In genomic region chr6:38253736-38254641, GRCm38 (mm10) we compare ENCODE assay signal across 8 mouse cellular contexts. TPM values are rescaled to one million over a fixed set of nuclear protein-coding genes. Genes with fewer than 3 reads are reported as not detected.
DNase-seq lines count a peak whose midpoint lies in the region; ATAC-seq lines count a peak whose summit lies in the region.

TSS of gene D630045J12Rik (minus strand) at chr6:38254009.

- peak within 1 kb of the TSS; percentile 94 for H3K27ac ChIP-seq in forebrain, embryonic 10.5 days
- peak within 1 kb of the TSS; percentile 62 for H3K27ac ChIP-seq in heart, embryonic 15.5 days
- peak within 1 kb of the TSS; percentile 29; the same call in 1 of the 2 replicates for H3K27ac ChIP-seq in liver, embryonic 15.5 days (replicated peaks)
- peak within 1 kb of the TSS; percentile 97 for H3K27ac ChIP-seq in neural tube, embryonic 14.5 days (ENCODE audit: low read depth, low read length)

- H3K9me3 ChIP-seq in forebrain, embryonic 10.5 days = no peaks in the 10 kb centered on the region
- no peaks in the 10 kb centered on the region for H3K9me3 ChIP-seq in heart, embryonic 15.5 days (replicated peaks)
- H3K9me3 ChIP-seq in liver, embryonic 15.5 days (replicated peaks) = no peaks in the 10 kb centered on the region
- H3K9me3 ChIP-seq in neural tube, embryonic 14.5 days (ENCODE audit: control insufficient read depth, low read length) = no peaks in the 10 kb centered on the region

- ATAC-seq in heart, embryonic 15.5 days (replicated peaks; ENCODE audit: insufficient number of reproducible peaks, insufficient read depth, low FRiP score, low read depth) = peak; percentile 95
- peak; percentile 92 for ATAC-seq in liver, embryonic 15.5 days (ENCODE audit: insufficient read depth)
- peak; percentile 94 for ATAC-seq in neural tube, embryonic 14.5 days (ENCODE audit: low read depth)

- peaks cover 41% of the 10 kb centered on the region for H3K27me3 ChIP-seq in forebrain, embryonic 10.5 days (ENCODE audit: poor library complexity, severe bottlenecking)
- no peaks in the 10 kb centered on the region for H3K27me3 ChIP-seq in heart, embryonic 15.5 days
- H3K27me3 ChIP-seq in liver, embryonic 15.5 days = peaks cover 42% of the 10 kb centered on the region
- no peaks in the 10 kb centered on the region for H3K27me3 ChIP-seq in neural tube, embryonic 14.5 days (ENCODE audit: control insufficient read depth, insufficient read depth, low read length)

- H3K9ac ChIP-seq in heart, embryonic 15.5 days = peak within 1 kb of the TSS; percentile 90
- peak within 1 kb of the TSS; percentile 39; the same call in 1 of the 2 replicates for H3K9ac ChIP-seq in liver, embryonic 15.5 days
- H3K9ac ChIP-seq in neural tube, embryonic 14.5 days (replicated peaks; ENCODE audit: low read depth, low read length) = peak within 1 kb of the TSS; percentile 96

- H3K36me3 ChIP-seq in forebrain, embryonic 10.5 days (replicated peaks) = no peaks in the 10 kb centered on the region
- H3K36me3 ChIP-seq in heart, embryonic 15.5 days = no peaks in the 10 kb centered on the region
- no peaks in the 10 kb centered on the region for H3K36me3 ChIP-seq in liver, embryonic 15.5 days (replicated peaks)
- H3K36me3 ChIP-seq in neural tube, embryonic 14.5 days (ENCODE audit: control insufficient read depth, insufficient read depth, low read length) = no peaks in the 10 kb centered on the region

- H3K4me2 ChIP-seq in heart, embryonic 15.5 days = peak within 1 kb of the TSS; percentile 97
- peak within 1 kb of the TSS; percentile 90 for H3K4me2 ChIP-seq in liver, embryonic 15.5 days
- H3K4me2 ChIP-seq in neural tube, embryonic 14.5 days (ENCODE audit: low read depth, low read length) = peak within 1 kb of the TSS; percentile 91

- peak within 1 kb of the TSS; percentile 82 for H3K4me3 ChIP-seq in forebrain, embryonic 10.5 days
- H3K4me3 ChIP-seq in heart, embryonic 15.5 days = peak within 1 kb of the TSS; percentile 92
- peak within 1 kb of the TSS; percentile 65 for H3K4me3 ChIP-seq in liver, embryonic 15.5 days (replicated peaks)
- H3K4me3 ChIP-seq in neural tube, embryonic 14.5 days (ENCODE audit: low read depth, low read length) = peak within 1 kb of the TSS; percentile 88

- DNase-seq in CD8-positive naive resting alpha-beta T cell, adult 2 months (ENCODE audit: low read depth in 2 of 2, low spot score in 2 of 2) = peak; percentile 4 to 11
- DNase-seq in brain, embryonic 18.5 days (ENCODE audit: low read depth, low spot score) = peak; percentile 43
- DNase-seq in forebrain, embryonic 10.5 days (ENCODE audit: extremely low spot score, low spot score) = peak; percentile 63
- DNase-seq in kidney, postnatal 14 days = peak; percentile 92
- DNase-seq in testis, postnatal 14 days (ENCODE audit: low spot score) = peak; percentile 68

- WGBS in forebrain, embryonic 10.5 days = under 1% methylated on average over 107 of the region's 118 CpGs
- WGBS in heart, embryonic 15.5 days = under 1% methylated on average over 87 of the region's 118 CpGs
- under 1% methylated on average over 96 of the region's 118 CpGs for WGBS in liver, embryonic 15.5 days (ENCODE audit: insufficient replicate concordance)
- under 1% methylated on average over 81 of the region's 118 CpGs for WGBS in neural tube, embryonic 14.5 days

- H3K4me1 ChIP-seq in forebrain, embryonic 10.5 days = peaks cover 41% of the 10 kb centered on the region
- H3K4me1 ChIP-seq in heart, embryonic 15.5 days (replicated peaks) = peaks cover 12% of the 10 kb centered on the region
- H3K4me1 ChIP-seq in liver, embryonic 15.5 days (replicated peaks) = peaks cover 13% of the 10 kb centered on the region
- H3K4me1 ChIP-seq in neural tube, embryonic 14.5 days (ENCODE audit: control insufficient read depth, insufficient read depth, low read length) = peaks cover 22% of the 10 kb centered on the region

RNA-seq across cellular contexts. Expression of gene D630045J12Rik, which starts in this region (rescaled TPM):
- polyA plus RNA-seq in forebrain, embryonic 10.5 days (2016; fragmentation: Nextera tagmentation; extraction: Ambion mirVana) = 5.4 and 6.3 TPM in 2 replicates
- polyA plus RNA-seq in heart, embryonic 15.5 days (2015; fragmentation: Nextera tagmentation; extraction: Ambion mirVana) = 1.1 and 2.4 TPM in 2 replicates
- 0.21 and 0.22 TPM in 2 replicates for polyA plus RNA-seq in liver, embryonic 15.5 days (2015; fragmentation: Nextera tagmentation; extraction: Ambion mirVana)
- polyA plus RNA-seq in neural tube, embryonic 14.5 days (2014; fragmentation: Nextera tagmentation; extraction: Ambion mirVana) = 20.5 and 21.0 TPM in 2 replicates

Comparison
In these comparisons a context has a peak if more than half of its experiments do, and no peak if none do; other contexts are left out.
1. Peak in every context shown above with its lines: DNase-seq, ATAC-seq, H3K4me3 ChIP-seq and H3K27ac ChIP-seq.
2. Peak in ATAC-seq, H3K4me3 ChIP-seq, H3K27ac ChIP-seq, H3K9ac ChIP-seq and H3K4me2 ChIP-seq in liver, embryonic 15.5 days; RNA of the gene not detected or under 1 TPM.
3. DNase-seq: peak in every context shown above with its lines; median percentile 92 in kidney, postnatal 14 days; 68 in testis, postnatal 14 days; 63 in forebrain, embryonic 10.5 days; 43 in brain, embryonic 18.5 days; 8 in CD8-positive naive resting alpha-beta T cell, adult 2 months.
4. H3K27ac ChIP-seq: peak in every context shown above with its lines; median percentile 97 in neural tube, embryonic 14.5 days; 94 in forebrain, embryonic 10.5 days; 62 in heart, embryonic 15.5 days; 29 in liver, embryonic 15.5 days.
5. H3K9ac ChIP-seq: peak in every context shown above with its lines; median percentile 96 in neural tube, embryonic 14.5 days; 90 in heart, embryonic 15.5 days; 39 in liver, embryonic 15.5 days.